Mouse (Mus musculus) cortical plate, adult 2 months (tissue): ENCODE data around the gene Zbed6. TPM values are rescaled to one million over a fixed set of nuclear protein-coding genes. Genes with fewer than 3 reads are reported as not detected.

Source experiments
- H3K27ac ChIP-seq: fragments of 200-500 bp; 2 replicates; pipeline ENCODE4 v1.5.1; 2012; ENCODE audit warnings: low read length, control low read depth, inconsistent platforms; ENCODE audit not compliant: insufficient read depth
- H3K4me1 ChIP-seq: fragments of 200-500 bp; 2 replicates; pipeline ENCODE4 v1.6.1; 2011; ENCODE audit warnings: low read length; ENCODE audit not compliant: control insufficient read depth, insufficient read depth
- H3K4me3 ChIP-seq: fragments of 200-500 bp; 2 replicates; pipeline ENCODE4 v1.5.1; 2011; ENCODE audit warnings: mild to moderate bottlenecking, low read length, control low read depth; ENCODE audit not compliant: insufficient read depth
- CTCF ChIP-seq: fragments of 200-500 bp; IDR thresholded peaks from 2 replicates; pipeline ENCODE4 v1.5.1; 2011; ENCODE audit warnings: mild to moderate bottlenecking, control low read depth, low read length; ENCODE audit not compliant: insufficient read depth; ENCODE audit errors: extremely low read depth
- POLR2A ChIP-seq: fragments of 200-500 bp; IDR thresholded peaks from 2 replicates; pipeline ENCODE4 v1.6.1; 2011; ENCODE audit warnings: mild to moderate bottlenecking, low read length, control low read depth; ENCODE audit not compliant: insufficient read depth; ENCODE audit errors: extremely low read depth
- polyA plus RNA-seq: library from polyadenylated mRNA; depleted of rRNA; stranded (reverse); fragments of >200 nt; gene quantifications from 2 replicates; pipeline ENCODE4 v1.2.3, GENCODE M21; 2012; rRNA removed

The Zbed6 gene
- polyA plus RNA-seq, 1 experiment = 5.9 TPM

- no peak overlapping the region for H3K4me3 ChIP-seq
- H3K4me1 ChIP-seq = no peaks in the 10 kb centered on the region; the same call in 1 of the 2 replicates
- no peak overlapping the region for H3K27ac ChIP-seq
- TF ChIP-seq POLR2A (no peak), CTCF (no peak)
Measured at GRCm38 (mm10) chr1:133641163-133641562, 19.5 kb downstream of the Zbed6 start.

- no peak overlapping the region for H3K27ac ChIP-seq
- H3K4me1 ChIP-seq = no peaks in the 10 kb centered on the region; the same call in 1 of the 2 replicates
- TF ChIP-seq POLR2A (no peak), CTCF (no peak)
- no peak overlapping the region for H3K4me3 ChIP-seq
Measured at GRCm38 (mm10) chr1:133638517-133638916, 22.2 kb downstream of the Zbed6 start.

- no peaks in the 10 kb centered on the region for H3K4me1 ChIP-seq
- TF ChIP-seq CTCF (peak; percentile 25; the same call in 1 of the 2 replicates), POLR2A (no peak)
- no peak overlapping the region for H3K4me3 ChIP-seq
- no peak overlapping the region for H3K27ac ChIP-seq
Measured at GRCm38 (mm10) chr1:133632168-133632567, 28.5 kb downstream of the Zbed6 start.

GRCm38 (mm10) chr1:133625052-133625451 is 35.6 kb downstream of the Zbed6 start:
- TF ChIP-seq POLR2A (no peak), CTCF (no peak)
- Histone ChIP-seq H3K27ac (no peak overlapping the region), H3K4me1 (no peaks in the 10 kb centered on the region), H3K4me3 (no peak overlapping the region)

- TF ChIP-seq POLR2A = no peak
- no peak for TF ChIP-seq CTCF
- Histone ChIP-seq H3K4me1 (no peaks in the 10 kb centered on the region), H3K27ac (no peak overlapping the region), H3K4me3 (no peak overlapping the region)
Measured at GRCm38 (mm10) chr1:133618311-133618710, 42.4 kb downstream of the Zbed6 start.

GRCm38 (mm10) chr1:133617908-133618307 is 42.8 kb downstream of the Zbed6 start:
- Histone ChIP-seq H3K27ac (no peak overlapping the region), H3K4me1 (no peaks in the 10 kb centered on the region), H3K4me3 (no peak overlapping the region)
- TF ChIP-seq CTCF (no peak), POLR2A (no peak)

GRCm38 (mm10) chr1:133613817-133614216 is 46.9 kb downstream of the Zbed6 start:
- Histone ChIP-seq H3K27ac (no peak overlapping the region), H3K4me3 (no peak overlapping the region), H3K4me1 (no peaks in the 10 kb centered on the region)
- no peak for TF ChIP-seq POLR2A
- TF ChIP-seq CTCF = 0 out of 2 replicates have a peak, but pooled peaks have one; percentile 2

- no peak overlapping the region for H3K27ac ChIP-seq
- H3K4me1 ChIP-seq = no peaks in the 10 kb centered on the region
- H3K4me3 ChIP-seq = no peak overlapping the region
- no peak for TF ChIP-seq POLR2A
- no peak for TF ChIP-seq CTCF
Measured at GRCm38 (mm10) chr1:133611436-133611835, 49.2 kb downstream of the Zbed6 start.

GRCm38 (mm10) chr1:133610601-133611000 is 50.1 kb downstream of the Zbed6 start:
- Histone ChIP-seq H3K27ac (no peak overlapping the region), H3K4me1 (no peaks in the 10 kb centered on the region), H3K4me3 (no peak overlapping the region)
- TF ChIP-seq POLR2A (no peak), CTCF (no peak)

- Histone ChIP-seq H3K27ac (0 out of 2 replicates have a peak within 1 kb of the TSS, but pooled peaks have one; percentile 70), H3K4me3 (peak within 1 kb of the TSS; percentile 92), H3K4me1 (no peaks in the 10 kb centered on the region)
- peak; percentile 96 for TF ChIP-seq CTCF
- TF ChIP-seq POLR2A = peak; percentile 69; the same call in 1 of the 2 replicates
Measured at GRCm38 (mm10) chr1:133609771-133610502, 50.7 kb downstream of the Zbed6 start, which contains the start of gene Snrpe. TSS of gene Snrpe (minus strand) at chr1:133610291.

Other genes with a start within 250 kb of the Zbed6 start
- gene Sox13, start 236.5 kb downstream of the Zbed6 start, polyA plus RNA-seq = 13.4 and 14.3 TPM in 2 replicates
- gene Snrpe, start 50.6 kb downstream of the Zbed6 start, polyA plus RNA-seq = 91.1 and 101 TPM in 2 replicates
- gene Gm38394, start 433 bp upstream of the Zbed6 start, polyA plus RNA-seq = 5.2 and 5.5 TPM in 2 replicates
- 0.56 and 0.74 TPM in 2 replicates for gene Lax1, start 29.2 kb upstream of the Zbed6 start, polyA plus RNA-seq
- 58.9 and 63.4 TPM in 2 replicates for gene Atp2b4, start 140.2 kb upstream of the Zbed6 start, polyA plus RNA-seq
- gene Optc, start 247.1 kb upstream of the Zbed6 start, polyA plus RNA-seq = 0.78 and 1.1 TPM in 2 replicates